Mouse (Mus musculus): ENCODE data around the gene Nucks1.

- no peak for TF ChIP-seq CTCF (IDR thresholded peaks at IDR 0.05; ENCODE audit: control insufficient read depth, insufficient read depth, insufficient replicate concordance, low read depth, low read length)
- no peak for TF ChIP-seq POLR2A (IDR thresholded peaks at IDR 0.05; ENCODE audit: control insufficient read depth, low read depth, low read length)
These were observed 30.5 kb upstream of the Nucks1 start for GRCm38 (mm10) chr1:131879816-131880215.

Measured in testis, adult 2 months (tissue).